ENCODE assay signal across 7 mouse cellular contexts in genomic region chr4:94978590-94979499, GRCm38 (mm10). TPM values are rescaled to one million over a fixed set of nuclear protein-coding genes. Genes with fewer than 3 reads are reported as not detected.
A peak's percentile ranks its signal among the peaks of the same experiment; 100 is the strongest.
DNase-seq lines count a peak whose midpoint lies in the region; ATAC-seq lines count a peak whose summit lies in the region.

TSS of gene Mysm1 (minus strand) at chr4:94979100.

- WGBS in intestine, embryonic 15.5 days = under 1% methylated on average over 69 of the region's 69 CpGs
- under 1% methylated on average over 69 of the region's 69 CpGs for WGBS in midbrain, embryonic 10.5 days

- peak within 1 kb of the TSS; percentile 93 for H3K4me3 ChIP-seq in intestine, embryonic 15.5 days (replicated peaks)
- peak within 1 kb of the TSS; percentile 89 for H3K4me3 ChIP-seq in midbrain, embryonic 10.5 days

- H3K27me3 ChIP-seq in intestine, embryonic 15.5 days (replicated peaks) = no peaks in the 10 kb centered on the region
- H3K27me3 ChIP-seq in midbrain, embryonic 10.5 days (ENCODE audit: low read depth, poor library complexity, severe bottlenecking) = no peaks in the 10 kb centered on the region

- ATAC-seq in intestine, embryonic 15.5 days = peak; percentile 100

- no peaks in the 10 kb centered on the region for H3K36me3 ChIP-seq in intestine, embryonic 15.5 days
- peaks cover 14% of the 10 kb centered on the region for H3K36me3 ChIP-seq in midbrain, embryonic 10.5 days

- H3K27ac ChIP-seq in intestine, embryonic 15.5 days = peak within 1 kb of the TSS; percentile 88
- peak within 1 kb of the TSS; percentile 95 for H3K27ac ChIP-seq in midbrain, embryonic 10.5 days (replicated peaks)

- peak; percentile 97 for DNase-seq in adrenal gland, adult 2 months
- DNase-seq in embryo, embryonic 11.5 days (ENCODE audit: low read depth, low spot score) = peak; percentile 92
- DNase-seq in gastrocnemius, postnatal 36 days = peak; percentile 88 to 92
- DNase-seq in left cerebral cortex, postnatal 25 days (ENCODE audit: low spot score in 2 of 2) = peak; percentile 93 to 96
- peak; percentile 96 for DNase-seq in midbrain, embryonic 10.5 days (ENCODE audit: low spot score)
- peak; percentile 95 for DNase-seq in right cerebral cortex, postnatal 4 days

- H3K9me3 ChIP-seq in intestine, embryonic 15.5 days = no peaks in the 10 kb centered on the region
- no peaks in the 10 kb centered on the region for H3K9me3 ChIP-seq in midbrain, embryonic 10.5 days (replicated peaks)

- peak within 1 kb of the TSS; percentile 92 for H3K9ac ChIP-seq in intestine, embryonic 15.5 days

- peak within 1 kb of the TSS; percentile 71 for H3K4me2 ChIP-seq in intestine, embryonic 15.5 days (replicated peaks)

- peaks cover 13% of the 10 kb centered on the region for H3K4me1 ChIP-seq in intestine, embryonic 15.5 days (replicated peaks)
- H3K4me1 ChIP-seq in midbrain, embryonic 10.5 days = peaks cover 14% of the 10 kb centered on the region

- intact Hi-C loops in gastrocnemius, postnatal 36 days (cut with DNase I) = no loop called here
- intact Hi-C loops in left cerebral cortex, postnatal 25 days (cut with DNase I) = loop anchor here (2.0 kb wide), 1 partner anchor 74 kb away; the partner anchor contains the start of gene Jun

RNA-seq across cellular contexts. Expression of gene Mysm1, which starts in this region (rescaled TPM):
- 10 to 100 TPM; 19.9 to 25.2 TPM for total RNA-seq in adrenal gland, adult 2 months (2021)
- 0.98 and 1.0 TPM in 2 replicates for polyA plus RNA-seq in adrenal gland, adult 2 months (2012; rRNA removed)
- 1 to 10 TPM; 7.2 to 9.6 TPM for total RNA-seq in gastrocnemius, postnatal 36 days (2021)
- polyA plus RNA-seq in intestine, embryonic 15.5 days (2015; fragmentation: Nextera tagmentation; extraction: Ambion mirVana) = 23.4 and 25.0 TPM in 2 replicates
- 10 to 100 TPM; 33.3 to 37.6 TPM for total RNA-seq in left cerebral cortex, postnatal 25 days (2021)
- 26.0 and 32.1 TPM in 2 replicates for polyA plus RNA-seq in midbrain, embryonic 10.5 days (2016; fragmentation: Nextera tagmentation; extraction: Ambion mirVana)

Comparison
In these comparisons a context has a peak if more than half of its experiments do, and no peak if none do; other contexts are left out.
1. Peak in every context shown above with its lines: DNase-seq, ATAC-seq, H3K4me3 ChIP-seq and H3K27ac ChIP-seq.
2. RNA of gene Mysm1 (polyA plus RNA-seq): 26.0 to 32.1 TPM in midbrain, embryonic 10.5 days and 23.4 to 25.0 TPM in intestine, embryonic 15.5 days; 0.98 to 1.0 TPM in adrenal gland, adult 2 months; every median in the first group is over 10 times any median in the second.